Mouse (Mus musculus) megakaryocyte, embryonic 14.5 days (primary cell): ENCODE results near the gene Ghrhr.

Source experiments
- FLI1 ChIP-seq: IDR thresholded peaks from 2 replicates; pipeline ENCODE4 v1.6.1; 2012; ENCODE audit warnings: low read length, inconsistent platforms, mixed read lengths
- GATA1 ChIP-seq: IDR thresholded peaks from 3 replicates; pipeline ENCODE4 v1.6.1; 2012; ENCODE audit warnings: mixed read lengths, low read length, inconsistent platforms, borderline replicate concordance

DNA sequence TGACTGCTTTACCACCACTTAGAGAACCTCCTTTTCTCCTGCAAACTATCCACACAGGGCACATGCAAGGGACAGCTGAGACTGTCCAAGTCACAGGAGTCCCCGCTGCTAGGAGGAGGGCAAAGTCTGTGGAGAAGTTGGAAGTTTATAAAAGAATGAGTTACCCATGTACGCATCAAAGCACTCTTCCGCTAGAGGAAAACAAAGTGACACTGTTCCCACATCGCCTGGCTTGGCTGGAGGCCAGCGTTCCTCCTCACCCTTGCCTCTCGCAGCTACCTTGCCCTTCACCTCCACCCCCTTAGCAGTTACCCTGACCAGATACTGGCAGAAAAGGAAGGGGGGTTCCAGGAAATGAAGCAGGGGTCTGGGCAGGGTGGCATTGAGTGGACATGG lies 18.5 kb upstream of the Ghrhr start:
- TF ChIP-seq FLI1 (no peak), GATA1 (no peak)
